Mouse (Mus musculus): ENCODE results near the gene Rora.

- TF ChIP-seq CTCF (conservative IDR thresholded peaks at IDR 0.05; ENCODE audit: low read length) (no peak), POU5F1 (IDR thresholded peaks at IDR 0.05; ENCODE audit: borderline replicate concordance, low read length) (no peak), NANOG (IDR thresholded peaks at IDR 0.05; ENCODE audit: borderline replicate concordance, low read length) (no peak)
Observed at GRCm38 (mm10) chr9:69301445-69301844, 647.9 kb downstream of the Rora start.

All from E14TG2a.4 (cell line).